Mouse (Mus musculus): ENCODE results near the gene Acot8.

DNA sequence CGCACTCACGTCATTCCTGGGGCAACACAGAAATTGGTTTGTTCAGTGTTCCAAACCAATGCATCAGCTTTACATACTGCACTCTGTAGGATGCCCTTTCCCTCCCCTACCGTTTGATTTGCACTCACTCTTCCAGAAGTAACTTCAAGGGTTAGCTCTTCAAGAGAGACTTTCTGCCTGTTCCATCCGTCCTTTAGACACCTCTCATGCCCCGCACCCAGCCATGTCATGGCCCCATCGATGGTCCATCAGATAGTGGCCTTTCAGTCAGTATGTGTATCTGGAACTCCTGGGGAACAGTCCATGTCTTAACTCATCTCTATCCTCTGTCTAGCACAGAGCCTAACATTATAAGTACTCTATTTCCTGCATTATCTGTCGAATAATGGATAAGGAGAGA is 42.1 kb downstream of the Acot8 start:
- TF ChIP-seq CTCF (IDR thresholded peaks at IDR 0.05; ENCODE audit: low read depth, low read length) = no peak
- no peak for TF ChIP-seq TAL1 (conservative IDR thresholded peaks at IDR 0.05; ENCODE audit: low read depth, low read length)
